Mouse (Mus musculus): Measurements from ENCODE around the gene Ppfibp2.

Ppfibp2 gene

DNA sequence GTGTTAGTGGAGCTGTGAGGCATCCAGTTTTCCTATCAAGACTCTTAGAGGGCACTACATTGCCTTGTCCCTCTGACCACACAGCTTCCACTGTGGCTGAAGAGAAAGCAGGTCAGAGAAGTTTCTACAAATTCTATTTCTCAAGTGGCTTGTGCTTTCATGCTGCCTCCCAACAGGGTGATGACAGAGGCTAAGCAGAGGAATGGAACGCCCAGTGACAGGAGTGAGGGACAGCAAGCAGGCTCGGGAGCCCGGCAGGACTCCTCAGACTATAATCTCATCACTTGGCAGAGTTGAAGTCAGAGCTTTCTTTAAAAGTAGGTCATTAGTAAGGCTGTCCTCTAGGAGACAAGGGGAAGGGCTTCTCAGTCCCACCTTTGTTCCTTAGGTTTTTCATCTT, 160.9 kb downstream of the Ppfibp2 start:
- no peak for DNase-seq (ENCODE audit: low read depth, low spot score)

DNA sequence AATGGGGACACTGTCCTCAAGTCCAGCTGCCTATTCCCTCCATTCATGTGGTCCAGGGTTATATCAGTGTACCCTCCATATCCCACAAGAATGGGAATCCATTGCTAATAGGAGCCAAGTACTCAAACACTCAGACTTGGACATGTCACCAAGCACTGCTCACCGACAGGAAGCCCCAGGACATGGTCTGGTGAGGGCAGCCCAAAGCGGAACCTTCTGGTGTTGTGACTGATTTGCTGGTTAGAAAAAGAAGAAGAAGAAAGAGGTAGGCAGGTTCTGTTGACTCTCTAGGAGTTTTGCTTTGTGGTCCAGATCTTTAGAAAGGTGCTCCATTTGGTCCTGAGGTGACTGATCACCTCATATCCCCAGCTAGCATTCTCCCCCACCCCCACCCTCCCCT, 161.7 kb downstream of the Ppfibp2 start:
- DNase-seq (ENCODE audit: low read depth, low spot score), result no peak

DNA sequence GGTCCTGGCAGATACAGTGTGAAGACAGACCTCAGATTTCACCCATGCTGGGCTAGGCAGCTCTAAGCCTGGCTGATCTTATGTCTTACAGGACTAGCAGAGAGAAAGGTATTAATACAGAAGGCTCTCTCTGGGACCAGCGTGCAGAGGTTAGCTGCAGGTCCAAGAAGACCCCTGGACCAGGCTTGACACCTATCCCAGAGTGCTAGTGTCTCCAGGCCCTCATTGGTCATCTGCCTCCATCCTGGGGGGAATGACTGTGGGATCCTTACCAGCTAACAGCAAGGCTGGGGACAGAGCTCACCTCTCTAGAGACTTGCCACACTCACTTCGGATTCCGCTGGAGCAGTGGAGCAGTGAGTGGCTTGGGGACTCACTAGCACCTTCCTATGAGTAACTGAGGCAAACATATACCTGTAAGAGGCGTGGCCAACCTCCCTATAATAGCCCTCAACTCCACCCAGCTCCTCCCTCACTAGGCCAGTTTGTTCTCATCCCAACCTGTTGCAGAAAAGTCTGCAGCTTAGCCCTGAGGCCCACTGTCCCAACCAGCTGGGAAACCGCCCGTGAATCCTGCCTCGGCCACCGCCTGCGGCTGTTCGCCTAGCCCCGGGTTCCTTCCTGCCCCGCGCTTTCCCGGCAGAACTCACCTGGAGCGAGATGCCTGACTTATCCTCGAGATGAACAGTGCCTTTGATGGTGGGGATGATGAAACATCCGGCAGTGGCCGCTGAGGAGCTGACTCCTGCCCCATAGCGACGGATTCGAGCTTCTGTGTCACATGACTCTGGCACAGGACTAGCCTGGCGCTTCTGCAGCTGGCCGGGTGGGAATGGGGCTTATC, 162.5 kb downstream of the Ppfibp2 start, which contains the start of gene Cyb5r2:
TSS of gene Cyb5r2 (minus strand) at position 725 of the 844 bp plus-strand sequence.
- DNase-seq (ENCODE audit: low read depth, low spot score), result no peak

DNA sequence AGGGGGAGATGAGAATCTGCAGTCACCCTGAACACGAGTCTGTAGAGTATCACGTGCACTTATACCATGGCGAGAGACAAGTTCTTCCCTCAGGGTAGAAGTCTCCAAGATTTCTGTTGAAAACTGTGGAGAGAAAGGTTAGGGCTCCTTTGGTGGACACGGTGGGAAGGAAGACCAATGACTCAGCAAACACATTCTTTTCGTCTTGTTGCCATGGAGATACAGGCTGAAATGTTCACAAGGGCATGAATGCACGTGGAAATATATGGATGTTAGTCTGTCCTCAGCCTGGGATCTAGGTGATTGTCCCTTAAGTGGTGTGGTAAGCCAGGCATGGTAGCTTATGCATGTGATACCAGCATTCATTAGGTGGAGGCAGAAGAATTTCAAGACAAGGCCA, 175.8 kb downstream of the Ppfibp2 start:
- DNase-seq (ENCODE audit: low read depth, low spot score), result no peak

- no peak for DNase-seq (ENCODE audit: low read depth, low spot score)
Measured at GRCm38 (mm10) chr7:107778216-107778615, 183.2 kb downstream of the Ppfibp2 start.

GRCm38 (mm10) chr7:107779611-107780010, 184.6 kb downstream of the Ppfibp2 start:
- no peak for DNase-seq (ENCODE audit: low read depth, low spot score)

DNA sequence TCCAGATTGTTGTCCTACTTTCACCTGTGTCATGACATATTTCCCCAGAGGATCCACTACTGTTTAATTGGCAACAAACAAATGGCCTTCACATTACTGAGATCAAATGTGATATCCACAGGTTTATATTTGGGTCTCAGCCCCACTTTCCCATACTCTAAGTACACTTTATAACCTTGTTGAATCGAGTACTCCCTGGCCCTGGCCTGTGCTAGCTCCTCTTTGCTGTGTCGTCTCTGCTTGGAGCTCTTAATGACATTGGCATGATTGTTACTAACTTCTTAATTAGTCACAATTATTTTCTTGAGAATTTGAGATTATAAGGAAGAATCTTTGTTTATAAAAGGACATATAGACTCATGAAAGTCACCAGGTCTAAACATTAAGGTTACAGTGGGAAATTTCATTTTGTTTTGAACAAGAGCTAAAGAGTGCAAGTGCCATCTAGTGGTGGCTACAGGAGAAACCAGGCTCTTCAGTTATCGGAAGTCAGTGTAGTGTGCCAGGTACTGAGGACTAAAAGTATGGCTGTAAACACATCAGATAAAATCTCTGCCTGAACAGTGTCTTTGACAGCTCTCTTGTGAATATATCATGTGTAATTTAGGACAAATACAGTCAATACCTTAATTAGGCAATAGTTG, 193.1 kb downstream of the Ppfibp2 start:
- DNase-seq (ENCODE audit: low read depth, low spot score), result peak; percentile 7

- no peak for DNase-seq (ENCODE audit: low read depth, low spot score)
Measured at GRCm38 (mm10) chr7:107796500-107796899, 201.5 kb downstream of the Ppfibp2 start.
